ENCODE assay signal across 9 mouse cellular contexts in the genomic region with DNA sequence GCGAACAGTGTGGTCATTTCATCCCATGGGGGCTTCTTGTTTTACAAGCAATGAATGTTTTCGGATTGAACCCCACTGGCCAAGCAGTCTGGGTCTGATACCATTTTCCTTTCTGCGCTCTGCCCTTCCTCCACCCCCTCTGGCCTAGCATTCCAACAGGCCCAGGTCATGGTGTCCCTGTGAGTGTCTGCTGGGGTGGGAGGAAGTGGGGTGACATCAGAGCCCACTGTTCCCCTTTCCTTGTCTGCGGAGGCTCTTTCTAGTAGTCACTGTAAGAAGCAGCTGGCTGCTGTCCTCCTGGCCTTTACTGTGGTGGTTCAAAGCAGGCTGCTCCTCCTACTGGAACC. TPM values are rescaled to one million over a fixed set of nuclear protein-coding genes. Genes with fewer than 3 reads are reported as not detected.
A peak's percentile ranks its signal among the peaks of the same experiment; 100 is the strongest.
DNase-seq lines count a peak whose midpoint lies in the region; ATAC-seq lines count a peak whose summit lies in the region.
"Had no signal": no experiment of that assay in that cellular context is flagged by ENCODE, and none has a peak within 500 bp of the region (broad histone marks: within the 10 kb centered on the region; RNA-seq: fewer than 3 reads in every experiment).

No protein-coding gene starts in this region.

- H3K36me3 ChIP-seq in liver, embryonic 16.5 days (ENCODE audit: control insufficient read depth, insufficient read depth) = no peaks in the 10 kb centered on the region
- H3K36me3 ChIP-seq: embryonic facial prominence, embryonic 13.5 days had no signal

- no peaks in the 10 kb centered on the region for H3K9me3 ChIP-seq in liver, embryonic 16.5 days (replicated peaks; ENCODE audit: control insufficient read depth, low read length)
- H3K9me3 ChIP-seq: embryonic facial prominence, embryonic 13.5 days had no signal

- peak overlapping the region; percentile 57; the same call in 1 of the 2 replicates for H3K27ac ChIP-seq in liver, embryonic 16.5 days (ENCODE audit: low read length)
- H3K27ac ChIP-seq: embryonic facial prominence, embryonic 13.5 days had no signal

- no peak overlapping the region for H3K9ac ChIP-seq in liver, embryonic 16.5 days (ENCODE audit: low read depth, low read length)
- H3K9ac ChIP-seq: embryonic facial prominence, embryonic 13.5 days had no signal

- no peaks in the 10 kb centered on the region for H3K27me3 ChIP-seq in liver, embryonic 16.5 days (ENCODE audit: control insufficient read depth, insufficient read depth, low read depth, low read length)

- no peak overlapping the region for H3K4me2 ChIP-seq in liver, embryonic 16.5 days (ENCODE audit: low read depth, low read length)
- H3K4me2 ChIP-seq: embryonic facial prominence, embryonic 13.5 days had no signal

- H3K4me3 ChIP-seq in liver, embryonic 16.5 days (ENCODE audit: low read depth, low read length) = no peak overlapping the region
- H3K4me3 ChIP-seq: embryonic facial prominence, embryonic 13.5 days had no signal

- peak; percentile 46 for DNase-seq in gastrocnemius, postnatal 25 days
- DNase-seq in gastrocnemius, adult 8-10 months (ENCODE audit: low spot score in 2 of 2) = no peak
- peak; percentile 78 for DNase-seq in adrenal gland, postnatal 14 days
- peak; percentile 50 to 66 for DNase-seq in heart, postnatal 36 days
- DNase-seq in thymus, postnatal 4 days = no peak
- no peak for DNase-seq in right cerebral cortex, postnatal 10 days (ENCODE audit: low spot score in 2 of 2)
- no peak for DNase-seq in embryo, embryonic 11 days

- intact Hi-C loops in heart, postnatal 36 days (cut with DNase I) = loop anchor here (2.0 kb wide), 1 partner anchor 33 kb away; no protein-coding TSS in a partner anchor

- H3K4me1 ChIP-seq in liver, embryonic 16.5 days (ENCODE audit: control insufficient read depth, low read depth, low read length) = peaks cover 12% of the 10 kb centered on the region

- 38% methylated on average over 4 of the region's 4 CpGs for WGBS in liver, embryonic 16.5 days (ENCODE audit: insufficient replicate concordance)

- ATAC-seq in liver, embryonic 16.5 days (ENCODE audit: low read depth) = peak; percentile 27; the same call in 1 of the 2 replicates

RNA-seq across cellular contexts. Expression of a gene that starts 10.9 kb away (rescaled TPM):
- total RNA-seq in gastrocnemius, postnatal 25 days (2021) = 10 to 100 TPM; 12.5 to 14.7 TPM
- 10 to 100 TPM in 2 of 4 experiments, 1 to 10 TPM in 2; 8.3 to 15.3 (median 11.4) TPM for total RNA-seq in gastrocnemius, adult 8-10 months (2022)
- total RNA-seq in adrenal gland, postnatal 14 days (2021) = 25.8 and 33.5 TPM in 2 replicates
- total RNA-seq in heart, postnatal 36 days (2021) = 10 to 100 TPM; 17.1 to 22.9 TPM
- polyA plus RNA-seq in liver, embryonic 16.5 days (2015; fragmentation: Nextera tagmentation; extraction: Ambion mirVana) = 1.7 and 2.1 TPM in 2 replicates

Comparison
In these comparisons a context has a peak if more than half of its experiments do, and no peak if none do; other contexts are left out.
1. DNase-seq: peak in gastrocnemius, postnatal 25 days (single experiment), adrenal gland, postnatal 14 days (single experiment) and heart, postnatal 36 days (2 of 2); none in gastrocnemius, adult 8-10 months (0 of 2), thymus, postnatal 4 days (single experiment), right cerebral cortex, postnatal 10 days (0 of 2) and embryo, embryonic 11 days (single experiment).